Mouse (Mus musculus): ENCODE measurements around the gene Col17a1.

The Col17a1 gene

GRCm38 (mm10) chr19:47691994-47692393 is at the start of gene Col17a1:
Gene Col17a1, minus strand, starts transcription at chr19:47692094.
- no peak for DNase-seq (ENCODE audit: low spot score)

GRCm38 (mm10) chr19:47731931-47732330 is 40.0 kb upstream of the Col17a1 start:
- DNase-seq (ENCODE audit: low spot score) = peak; percentile 34

GRCm38 (mm10) chr19:47731071-47731881 is 39.4 kb upstream of the Col17a1 start, which contains the start of gene Sfr1:
Gene Sfr1, plus strand, starts transcription at chr19:47731682.
- DNase-seq (ENCODE audit: low spot score) = peak; percentile 99

- peak; percentile 53 for DNase-seq (ENCODE audit: low spot score)
Observed at GRCm38 (mm10) chr19:47730691-47731070, 38.8 kb upstream of the Col17a1 start.

- no peak for DNase-seq (ENCODE audit: low spot score)
Observed at GRCm38 (mm10) chr19:47725643-47726140, 33.8 kb upstream of the Col17a1 start.

GRCm38 (mm10) chr19:47724903-47725302 is 33.0 kb upstream of the Col17a1 start:
- no peak for DNase-seq (ENCODE audit: low spot score)

GRCm38 (mm10) chr19:47722471-47722870 is 30.6 kb upstream of the Col17a1 start:
- DNase-seq (ENCODE audit: low spot score) = no peak

GRCm38 (mm10) chr19:47719147-47719546 is 27.3 kb upstream of the Col17a1 start:
- DNase-seq (ENCODE audit: low spot score) = no peak

GRCm38 (mm10) chr19:47716144-47716543 is 24.2 kb upstream of the Col17a1 start:
- DNase-seq (ENCODE audit: low spot score) = no peak

- no peak for DNase-seq (ENCODE audit: low spot score)
Observed at GRCm38 (mm10) chr19:47713457-47713856, 21.6 kb upstream of the Col17a1 start.

GRCm38 (mm10) chr19:47710376-47710775 is 18.5 kb upstream of the Col17a1 start:
- DNase-seq (ENCODE audit: low spot score) = no peak

- DNase-seq (ENCODE audit: low spot score) = no peak
Observed at GRCm38 (mm10) chr19:47705772-47706309, 13.9 kb upstream of the Col17a1 start.

GRCm38 (mm10) chr19:47705080-47705771 is 13.3 kb upstream of the Col17a1 start:
- DNase-seq (ENCODE audit: low spot score) = no peak

GRCm38 (mm10) chr19:47700509-47700908 is 8.6 kb upstream of the Col17a1 start:
- DNase-seq (ENCODE audit: low spot score) = no peak

GRCm38 (mm10) chr19:47699743-47700142 is 7.8 kb upstream of the Col17a1 start:
- DNase-seq (ENCODE audit: low spot score) = peak; percentile 13

GRCm38 (mm10) chr19:47698266-47698665 is 6.4 kb upstream of the Col17a1 start:
- no peak for DNase-seq (ENCODE audit: low spot score)

- no peak for DNase-seq (ENCODE audit: low spot score)
Observed at GRCm38 (mm10) chr19:47697067-47697466, 5.2 kb upstream of the Col17a1 start.

- no peak for DNase-seq (ENCODE audit: low spot score)
Observed at GRCm38 (mm10) chr19:47696411-47696810, 4.5 kb upstream of the Col17a1 start.

GRCm38 (mm10) chr19:47695725-47696124 is 3.8 kb upstream of the Col17a1 start:
- DNase-seq (ENCODE audit: low spot score) = no peak

- no peak for DNase-seq (ENCODE audit: low spot score)
Observed at GRCm38 (mm10) chr19:47689592-47689991, 2.3 kb downstream of the Col17a1 start.

- no peak for DNase-seq (ENCODE audit: low spot score)
Observed at GRCm38 (mm10) chr19:47678675-47679074, 13.2 kb downstream of the Col17a1 start.

- no peak for DNase-seq (ENCODE audit: low spot score)
Observed at GRCm38 (mm10) chr19:47674419-47674818, 17.5 kb downstream of the Col17a1 start.

GRCm38 (mm10) chr19:47668399-47668798 is 23.5 kb downstream of the Col17a1 start:
- DNase-seq (ENCODE audit: low spot score) = no peak
